In genomic region chr10:61215658-61216057, GRCm38 (mm10) we compare ENCODE assay signal across 15 mouse cellular contexts. TPM values are rescaled to one million over a fixed set of nuclear protein-coding genes. Genes with fewer than 3 reads are reported as not detected.
DNase-seq lines count a peak whose midpoint lies in the region; ATAC-seq and TF ChIP-seq lines count a peak whose summit lies in the region.
"Had no signal": no experiment of that assay in that cellular context is flagged by ENCODE, and none has a peak within 500 bp of the region (broad histone marks: within the 10 kb centered on the region; RNA-seq: fewer than 3 reads in every experiment).

No protein-coding gene starts in this region.

- H3K27ac ChIP-seq in hindbrain, postnatal 0 days: no peak overlapping the region
- H3K27ac ChIP-seq in hindbrain, embryonic 13.5 days: no peak overlapping the region
- no peak overlapping the region for H3K27ac ChIP-seq in lung, postnatal 0 days (ENCODE audit: low read length)
- no peak overlapping the region for H3K27ac ChIP-seq in ES-Bruce4 (ENCODE audit: insufficient read depth, low read length)
- no peak overlapping the region for H3K27ac ChIP-seq in hindbrain, embryonic 14.5 days
- H3K27ac ChIP-seq: midbrain, embryonic 10.5 days; neural tube, embryonic 12.5 days had no signal

- peaks cover 6% of the 10 kb centered on the region; the same call in 1 of the 2 replicates for H3K27me3 ChIP-seq in hindbrain, postnatal 0 days (ENCODE audit: insufficient read depth, low read length)
- peaks cover 15% of the 10 kb centered on the region for H3K27me3 ChIP-seq in hindbrain, embryonic 13.5 days
- H3K27me3 ChIP-seq in lung, postnatal 0 days (replicated peaks; ENCODE audit: insufficient read depth, low read length): no peaks in the 10 kb centered on the region
- no peaks in the 10 kb centered on the region for H3K27me3 ChIP-seq in ES-Bruce4 (ENCODE audit: control insufficient read depth, insufficient read depth, low read length, poor library complexity, severe bottlenecking)
- H3K27me3 ChIP-seq in hindbrain, embryonic 14.5 days (ENCODE audit: control insufficient read depth, insufficient read depth, low read length): peaks cover 5% of the 10 kb centered on the region; the same call in 1 of the 2 replicates

- ATAC-seq in hindbrain, postnatal 0 days: no peak
- no peak for ATAC-seq in hindbrain, embryonic 13.5 days (ENCODE audit: low FRiP score)
- ATAC-seq in lung, postnatal 0 days: no peak
- ATAC-seq in hindbrain, embryonic 14.5 days (ENCODE audit: low FRiP score): no peak
- ATAC-seq: CD4-positive, CD25-positive, alpha-beta regulatory T cell, adult 4 months had no signal

- no peak for TF ChIP-seq EP300 in lung, postnatal 0 days (IDR thresholded peaks at IDR 0.05)
- TF ChIP-seq EP300 in ES-Bruce4 (IDR thresholded peaks at IDR 0.05; ENCODE audit: insufficient read depth, low read depth, low read length): no peak

- H3K9ac ChIP-seq in hindbrain, postnatal 0 days (replicated peaks; ENCODE audit: low read length): no peak overlapping the region
- no peak overlapping the region for H3K9ac ChIP-seq in hindbrain, embryonic 13.5 days
- no peak overlapping the region for H3K9ac ChIP-seq in lung, postnatal 0 days (replicated peaks; ENCODE audit: low read depth)
- H3K9ac ChIP-seq in ES-Bruce4 (ENCODE audit: low read depth, poor library complexity, severe bottlenecking): no peak overlapping the region
- H3K9ac ChIP-seq in hindbrain, embryonic 14.5 days: no peak overlapping the region
- H3K9ac ChIP-seq: neural tube, embryonic 12.5 days had no signal

- no peaks in the 10 kb centered on the region for H3K4me1 ChIP-seq in hindbrain, postnatal 0 days (ENCODE audit: insufficient read depth, low read length)
- 0 out of 2 replicates have a peak, but pooled peaks cover 2% of the 10 kb centered on the region for H3K4me1 ChIP-seq in hindbrain, embryonic 13.5 days (replicated peaks)
- H3K4me1 ChIP-seq in lung, postnatal 0 days (ENCODE audit: insufficient read depth, low read depth, low read length): no peaks in the 10 kb centered on the region
- H3K4me1 ChIP-seq in ES-Bruce4 (ENCODE audit: control insufficient read depth, insufficient read depth, low read length): no peaks in the 10 kb centered on the region
- no peaks in the 10 kb centered on the region for H3K4me1 ChIP-seq in hindbrain, embryonic 14.5 days (replicated peaks; ENCODE audit: control insufficient read depth, insufficient read depth, low read length)
- H3K4me1 ChIP-seq: neural tube, embryonic 12.5 days had no signal

- H3K4me2 ChIP-seq in hindbrain, postnatal 0 days (ENCODE audit: low read depth, low read length): no peak overlapping the region
- H3K4me2 ChIP-seq in hindbrain, embryonic 13.5 days: no peak overlapping the region
- H3K4me2 ChIP-seq in lung, postnatal 0 days (replicated peaks; ENCODE audit: low read depth, low read length): no peak overlapping the region
- H3K4me2 ChIP-seq in hindbrain, embryonic 14.5 days (replicated peaks): no peak overlapping the region
- H3K4me2 ChIP-seq: neural tube, embryonic 12.5 days had no signal

- H3K4me3 ChIP-seq in hindbrain, postnatal 0 days (ENCODE audit: low read length): no peak overlapping the region
- H3K4me3 ChIP-seq in hindbrain, embryonic 13.5 days: no peak overlapping the region
- H3K4me3 ChIP-seq in lung, postnatal 0 days (ENCODE audit: low read depth, low read length): no peak overlapping the region
- H3K4me3 ChIP-seq in ES-Bruce4 (ENCODE audit: low read depth, low read length): no peak overlapping the region
- no peak overlapping the region for H3K4me3 ChIP-seq in hindbrain, embryonic 14.5 days (replicated peaks; ENCODE audit: low read length)
- H3K4me3 ChIP-seq: midbrain, embryonic 10.5 days; neural tube, embryonic 12.5 days had no signal

- WGBS in hindbrain, postnatal 0 days: 96% methylated on average over 6 of the region's 6 CpGs
- WGBS in hindbrain, embryonic 13.5 days: 97% methylated on average over 6 of the region's 6 CpGs
- WGBS in lung, postnatal 0 days: 95% methylated on average over 6 of the region's 6 CpGs
- 96% methylated on average over 6 of the region's 6 CpGs for WGBS in hindbrain, embryonic 14.5 days

- peak; percentile 50 for TF ChIP-seq CTCF in hindbrain, postnatal 0 days (IDR thresholded peaks at IDR 0.05; ENCODE audit: low read depth)
- TF ChIP-seq CTCF in lung, postnatal 0 days (IDR thresholded peaks at IDR 0.05): peak; percentile 51
- TF ChIP-seq CTCF in ES-Bruce4 (IDR thresholded peaks at IDR 0.05; ENCODE audit: low read depth, low read length): peak; percentile 60

- no peak for TF ChIP-seq POLR2A in ES-Bruce4 (IDR thresholded peaks at IDR 0.05; ENCODE audit: insufficient read depth, low read length)

- H3K36me3 ChIP-seq in hindbrain, postnatal 0 days (ENCODE audit: insufficient read depth, low read length): no peaks in the 10 kb centered on the region
- no peaks in the 10 kb centered on the region for H3K36me3 ChIP-seq in hindbrain, embryonic 13.5 days
- no peaks in the 10 kb centered on the region for H3K36me3 ChIP-seq in lung, postnatal 0 days (ENCODE audit: insufficient read depth, low read length)
- H3K36me3 ChIP-seq in ES-Bruce4 (ENCODE audit: control insufficient read depth, insufficient read depth, low read length, poor library complexity, severe bottlenecking): no peaks in the 10 kb centered on the region
- H3K36me3 ChIP-seq in hindbrain, embryonic 14.5 days (replicated peaks; ENCODE audit: control insufficient read depth, insufficient read depth): no peaks in the 10 kb centered on the region
- H3K36me3 ChIP-seq: midbrain, embryonic 10.5 days; neural tube, embryonic 12.5 days had no signal

- DNase-seq in hindbrain, postnatal 0 days (ENCODE audit: low spot score): no peak
- DNase-seq in lung, postnatal 0 days (ENCODE audit: low spot score): no peak
- DNase-seq in lung, postnatal 36 days: no peak
- peak; percentile 41 for DNase-seq in naive thymus-derived CD4-positive, alpha-beta T cell, adult 2 months (ENCODE audit: low read depth)
- no peak for DNase-seq in right cerebral cortex, postnatal 14 days
- no peak for DNase-seq in hindbrain, embryonic 14.5 days (ENCODE audit: low spot score)
- DNase-seq: cerebellum, adult 8-10 months; heart, postnatal 14 days; kidney, adult 8-10 months had no signal

- H3K9me3 ChIP-seq in hindbrain, postnatal 0 days (ENCODE audit: low read length): no peaks in the 10 kb centered on the region; the same call in 1 of the 2 replicates
- peaks cover 3% of the 10 kb centered on the region; the same call in 1 of the 2 replicates for H3K9me3 ChIP-seq in hindbrain, embryonic 13.5 days
- no peaks in the 10 kb centered on the region for H3K9me3 ChIP-seq in lung, postnatal 0 days (ENCODE audit: low read length)
- H3K9me3 ChIP-seq in ES-Bruce4 (replicated peaks; ENCODE audit: control insufficient read depth, insufficient read depth, low read length, poor library complexity, severe bottlenecking): peaks cover 7% of the 10 kb centered on the region; the same call in 1 of the 2 replicates
- H3K9me3 ChIP-seq in hindbrain, embryonic 14.5 days (ENCODE audit: control insufficient read depth, low read length): no peaks in the 10 kb centered on the region

RNA-seq across cellular contexts. Expression of gene Tbata, which starts 43.9 kb away (rescaled TPM):
- total RNA-seq in hindbrain, postnatal 0 days (2014; rRNA removed): 1.5 and 1.6 TPM in 2 replicates
- polyA plus RNA-seq in hindbrain, postnatal 0 days (2015; fragmentation: Nextera tagmentation; extraction: Ambion mirVana): 4.8 and 6.2 TPM in 2 replicates
- 0.19 TPM in 1 of 2 replicates, not detected in the other for polyA plus RNA-seq in hindbrain, embryonic 13.5 days (2015; fragmentation: Nextera tagmentation; extraction: Ambion mirVana)
- 2.1 and 2.5 TPM in 2 replicates for polyA plus RNA-seq in lung, postnatal 0 days (2015; fragmentation: Nextera tagmentation; extraction: Ambion mirVana)
- polyA plus RNA-seq in ES-Bruce4 (2011; ENCODE audit: insufficient read depth, insufficient read length, low read depth, missing spikeins): not detected in 2 replicates
- not detected in 2 replicates for polyA plus RNA-seq in hindbrain, embryonic 14.5 days (2014; fragmentation: Nextera tagmentation; extraction: Ambion mirVana)
- total RNA-seq: heart, adult 18-20 months had no signal
- polyA plus RNA-seq: CD4-positive, CD25-positive, alpha-beta regulatory T cell, adult 4 months; midbrain, embryonic 10.5 days had no signal

RNA-seq across cellular contexts. Expression of gene Adamts14, which starts 57.6 kb away (rescaled TPM):
- 1.5 and 1.8 TPM in 2 replicates for total RNA-seq in hindbrain, postnatal 0 days (2014; rRNA removed)
- 0.36 and 0.37 TPM in 2 replicates for polyA plus RNA-seq in hindbrain, postnatal 0 days (2015; fragmentation: Nextera tagmentation; extraction: Ambion mirVana)
- polyA plus RNA-seq in hindbrain, embryonic 13.5 days (2015; fragmentation: Nextera tagmentation; extraction: Ambion mirVana): 0.14 and 0.31 TPM in 2 replicates
- polyA plus RNA-seq in lung, postnatal 0 days (2015; fragmentation: Nextera tagmentation; extraction: Ambion mirVana): 1.5 and 1.8 TPM in 2 replicates
- polyA plus RNA-seq in ES-Bruce4 (2011; ENCODE audit: insufficient read depth, insufficient read length, low read depth, missing spikeins): 3.7 and 4.2 TPM in 2 replicates
- 0.27 and 0.36 TPM in 2 replicates for polyA plus RNA-seq in hindbrain, embryonic 14.5 days (2014; fragmentation: Nextera tagmentation; extraction: Ambion mirVana)
